ENCODE assay signal across 11 mouse cellular contexts in the genomic region with DNA sequence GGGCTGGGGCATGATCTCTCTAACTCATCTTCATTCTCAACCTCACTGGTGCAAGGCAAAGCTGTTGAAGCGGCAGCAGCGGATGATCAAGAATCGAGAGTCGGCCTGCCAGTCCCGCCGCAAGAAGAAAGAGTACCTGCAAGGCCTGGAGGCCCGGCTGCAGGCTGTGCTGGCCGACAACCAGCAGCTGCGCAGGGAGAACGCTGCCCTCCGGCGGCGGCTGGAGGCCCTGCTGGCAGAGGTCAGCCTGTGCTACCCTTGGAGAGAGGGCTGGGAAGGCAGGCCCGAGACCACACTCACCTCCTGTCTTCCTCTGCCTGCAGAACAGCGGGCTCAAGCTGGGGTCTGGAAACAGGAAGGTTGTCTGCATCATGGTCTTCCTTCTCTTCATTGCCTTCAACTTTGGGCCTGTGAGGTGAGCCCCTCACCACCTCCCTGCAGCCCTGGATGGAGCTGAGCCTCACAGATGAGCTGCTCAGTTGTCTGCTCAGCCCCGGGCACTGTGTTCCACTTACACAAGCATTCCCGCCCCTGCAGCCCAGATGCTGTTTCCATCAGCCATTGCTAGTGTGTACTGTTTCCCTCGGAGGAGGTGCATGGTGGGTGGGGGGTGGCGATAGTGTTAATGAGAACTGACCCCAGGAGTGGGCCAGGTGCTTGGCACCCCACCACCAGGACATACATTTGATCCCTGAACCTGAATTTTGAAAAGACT. TPM values are rescaled to one million over a fixed set of nuclear protein-coding genes. Genes with fewer than 3 reads are reported as not detected.
DNase-seq lines count a peak whose midpoint lies in the region; ATAC-seq lines count a peak whose summit lies in the region.
"Had no signal": no experiment of that assay in that cellular context is flagged by ENCODE, and none has a peak within 500 bp of the region (broad histone marks: within the 10 kb centered on the region; RNA-seq: fewer than 3 reads in every experiment).

No protein-coding gene starts in this region.

- no peaks in the 10 kb centered on the region for H3K27me3 ChIP-seq in limb, embryonic 11.5 days (ENCODE audit: control insufficient read depth, insufficient read depth, low read length)
- no peaks in the 10 kb centered on the region for H3K27me3 ChIP-seq in limb, embryonic 10.5 days (ENCODE audit: low read depth, poor library complexity, severe bottlenecking)
- H3K27me3 ChIP-seq: liver, embryonic 15.5 days; stomach, embryonic 15.5 days had no signal

- 53% methylated on average over 19 of the region's 19 CpGs for WGBS in limb, embryonic 11.5 days
- WGBS in limb, embryonic 10.5 days, result 54% methylated on average over 19 of the region's 19 CpGs

- H3K36me3 ChIP-seq in limb, embryonic 11.5 days (ENCODE audit: control insufficient read depth, insufficient read depth, low read length), result peaks cover 19% of the 10 kb centered on the region
- peaks cover 75% of the 10 kb centered on the region for H3K36me3 ChIP-seq in limb, embryonic 10.5 days

- no peak overlapping the region for H3K4me3 ChIP-seq in limb, embryonic 11.5 days (ENCODE audit: low read depth, low read length)
- no peak overlapping the region for H3K4me3 ChIP-seq in limb, embryonic 10.5 days
- H3K4me3 ChIP-seq: erythroblast, embryonic 14.5 days; liver, embryonic 15.5 days; stomach, embryonic 15.5 days had no signal

- DNase-seq in adrenal gland, adult 2 months, result peak; percentile 64
- DNase-seq in adrenal gland, adult 18-20 months (ENCODE audit: low spot score in 2 of 2), result no peak
- peak; percentile 62 for DNase-seq in limb, embryonic 11.5 days (ENCODE audit: low spot score)
- DNase-seq in limb, embryonic 10.5 days (ENCODE audit: low spot score), result no peak
- DNase-seq in ZHBTc4 (ENCODE audit: low read depth, low spot score), result peak; percentile 60
- DNase-seq in kidney, postnatal 36 days, result peak; percentile 56 to 84
- no peak for DNase-seq in gastrocnemius, postnatal 36 days

- intact Hi-C loops in gastrocnemius, postnatal 36 days (cut with DNase I), result loop anchor here (2.0 kb wide), 1 partner anchor 61 kb away; no protein-coding TSS in a partner anchor

- H3K27ac ChIP-seq in limb, embryonic 11.5 days (replicated peaks; ENCODE audit: low read depth, low read length), result no peak overlapping the region
- no peak overlapping the region for H3K27ac ChIP-seq in limb, embryonic 10.5 days
- H3K27ac ChIP-seq: liver, embryonic 15.5 days; stomach, embryonic 15.5 days had no signal

- peaks cover 9% of the 10 kb centered on the region; the same call in 1 of the 2 replicates for H3K4me1 ChIP-seq in limb, embryonic 11.5 days (ENCODE audit: control insufficient read depth, insufficient read depth, low read length)
- peaks cover 29% of the 10 kb centered on the region for H3K4me1 ChIP-seq in limb, embryonic 10.5 days

- no peaks in the 10 kb centered on the region for H3K9me3 ChIP-seq in limb, embryonic 11.5 days (ENCODE audit: control insufficient read depth, low read length)
- no peaks in the 10 kb centered on the region for H3K9me3 ChIP-seq in limb, embryonic 10.5 days (replicated peaks)
- H3K9me3 ChIP-seq: liver, embryonic 15.5 days; stomach, embryonic 15.5 days had no signal

- no peak overlapping the region; the same call in 1 of the 2 replicates for H3K9ac ChIP-seq in limb, embryonic 11.5 days (ENCODE audit: low read length)
- H3K9ac ChIP-seq: liver, embryonic 15.5 days; stomach, embryonic 15.5 days had no signal

- H3K4me2 ChIP-seq in limb, embryonic 11.5 days (ENCODE audit: low read depth, severe bottlenecking), result no peak overlapping the region
- H3K4me2 ChIP-seq: liver, embryonic 15.5 days; stomach, embryonic 15.5 days had no signal

- no peak for ATAC-seq in limb, embryonic 11.5 days (ENCODE audit: insufficient number of reproducible peaks, low FRiP score, low TSS enrichment, low read depth)
- no peak for ATAC-seq in monocyte, adult 5-6 weeks (replicated peaks; ENCODE audit: insufficient number of reproducible peaks, low FRiP score, low TSS enrichment, poor library complexity, severe bottlenecking)

RNA-seq across cellular contexts. Expression of a gene that starts 4.7 kb away (rescaled TPM):
- 10 to 100 TPM; 44.1 to 53.2 TPM for total RNA-seq in adrenal gland, adult 2 months (2021)
- polyA plus RNA-seq in adrenal gland, adult 2 months (2012; rRNA removed), result 114 and 118 TPM in 2 replicates
- total RNA-seq in adrenal gland, adult 18-20 months (2021), result 10 to 100 TPM; 46.5 to 48.6 TPM
- polyA plus RNA-seq in limb, embryonic 11.5 days (2014; fragmentation: Nextera tagmentation; extraction: Ambion mirVana), result 63.4 and 71.4 TPM in 2 replicates
- polyA plus RNA-seq in limb, embryonic 10.5 days (2016; fragmentation: Nextera tagmentation; extraction: Ambion mirVana), result 101 TPM in 2 replicates
- total RNA-seq in monocyte, adult 5-6 weeks (2017), result 17.4 to 26.0 TPM (median 23.4 TPM) in 3 replicates
- total RNA-seq in gastrocnemius, postnatal 36 days (2021), result 1 to 10 TPM; 5.7 to 6.6 TPM

RNA-seq across cellular contexts. Expression of a gene that starts 7.1 kb away (rescaled TPM):
- 10 to 100 TPM; 12.7 to 17.2 TPM for total RNA-seq in adrenal gland, adult 2 months (2021)
- 7.1 and 7.6 TPM in 2 replicates for polyA plus RNA-seq in adrenal gland, adult 2 months (2012; rRNA removed)
- total RNA-seq in adrenal gland, adult 18-20 months (2021), result 10 to 100 TPM; 12.8 to 17.5 TPM
- 13.1 and 19.3 TPM in 2 replicates for polyA plus RNA-seq in limb, embryonic 11.5 days (2014; fragmentation: Nextera tagmentation; extraction: Ambion mirVana)
- polyA plus RNA-seq in limb, embryonic 10.5 days (2016; fragmentation: Nextera tagmentation; extraction: Ambion mirVana), result 17.9 and 18.9 TPM in 2 replicates
- 5.6 to 15.1 TPM (median 6.4 TPM) in 3 replicates for total RNA-seq in monocyte, adult 5-6 weeks (2017)
- total RNA-seq in gastrocnemius, postnatal 36 days (2021), result 1 to 10 TPM; 6.0 to 8.2 TPM

RNA-seq across cellular contexts. Expression of a gene that starts 18.7 kb away (rescaled TPM):
- total RNA-seq in adrenal gland, adult 2 months (2021), result 10 to 100 TPM; 20.2 to 30.1 TPM
- polyA plus RNA-seq in adrenal gland, adult 2 months (2012; rRNA removed), result 23.4 and 23.6 TPM in 2 replicates
- 10 to 100 TPM; 19.8 to 25.2 TPM for total RNA-seq in adrenal gland, adult 18-20 months (2021)
- polyA plus RNA-seq in limb, embryonic 11.5 days (2014; fragmentation: Nextera tagmentation; extraction: Ambion mirVana), result not detected in 2 replicates
- not detected in 2 replicates for polyA plus RNA-seq in limb, embryonic 10.5 days (2016; fragmentation: Nextera tagmentation; extraction: Ambion mirVana)
- not detected in 3 replicates for total RNA-seq in monocyte, adult 5-6 weeks (2017)
- total RNA-seq in gastrocnemius, postnatal 36 days (2021), result 10 to 100 TPM; 33.8 to 37.0 TPM
- polyA plus RNA-seq: erythroblast, embryonic 14.5 days had no signal

RNA-seq across cellular contexts. Expression of a gene that starts 22.3 kb away (rescaled TPM):
- 10 to 100 TPM in 1 of 2 experiments, 1 to 10 TPM in 1; 9.1 to 12.8 TPM for total RNA-seq in adrenal gland, adult 2 months (2021)
- 22.1 and 32.8 TPM in 2 replicates for polyA plus RNA-seq in adrenal gland, adult 2 months (2012; rRNA removed)
- total RNA-seq in adrenal gland, adult 18-20 months (2021), result 10 to 100 TPM; 10.4 to 17.9 TPM
- 0.17 and 0.20 TPM in 2 replicates for polyA plus RNA-seq in limb, embryonic 11.5 days (2014; fragmentation: Nextera tagmentation; extraction: Ambion mirVana)
- 0.08 TPM in 1 of 2 replicates, not detected in the other for polyA plus RNA-seq in limb, embryonic 10.5 days (2016; fragmentation: Nextera tagmentation; extraction: Ambion mirVana)
- 0.29 to 1.9 TPM (median 0.75 TPM) in 3 replicates for total RNA-seq in monocyte, adult 5-6 weeks (2017)
- 1 to 10 TPM in 1 of 2 experiments, under 1 TPM in 1; 0.35 to 1.5 TPM for total RNA-seq in gastrocnemius, postnatal 36 days (2021)
- polyA plus RNA-seq: erythroblast, embryonic 14.5 days; liver, embryonic 15.5 days had no signal

RNA-seq across cellular contexts. Expression of a gene that starts 23.4 kb away (rescaled TPM):
- total RNA-seq in adrenal gland, adult 2 months (2021), result 10 to 100 TPM; 58.3 to 70.7 TPM
- polyA plus RNA-seq in adrenal gland, adult 2 months (2012; rRNA removed), result 58.5 and 102 TPM in 2 replicates
- 10 to 100 TPM; 56.9 to 71.5 TPM for total RNA-seq in adrenal gland, adult 18-20 months (2021)
- 24.8 and 26.1 TPM in 2 replicates for polyA plus RNA-seq in limb, embryonic 11.5 days (2014; fragmentation: Nextera tagmentation; extraction: Ambion mirVana)
- 21.0 and 21.6 TPM in 2 replicates for polyA plus RNA-seq in limb, embryonic 10.5 days (2016; fragmentation: Nextera tagmentation; extraction: Ambion mirVana)
- total RNA-seq in monocyte, adult 5-6 weeks (2017), result 30.4 to 67.0 TPM (median 38.4 TPM) in 3 replicates
- 10 to 100 TPM; 36.2 to 40.0 TPM for total RNA-seq in gastrocnemius, postnatal 36 days (2021)

Comparison
In these comparisons a context has a peak if more than half of its experiments do, and no peak if none do; other contexts are left out.
1. DNase-seq: peak in adrenal gland, adult 2 months (single experiment), limb, embryonic 11.5 days (single experiment), ZHBTc4 (single experiment) and kidney, postnatal 36 days (2 of 2); none in adrenal gland, adult 18-20 months (0 of 2), limb, embryonic 10.5 days (single experiment) and gastrocnemius, postnatal 36 days (0 of 2).
2. RNA of a gene that starts 18.7 kb away (total RNA-seq): 33.8 to 37.0 TPM in gastrocnemius, postnatal 36 days, 20.2 to 30.1 TPM in adrenal gland, adult 2 months and 19.8 to 25.2 TPM in adrenal gland, adult 18-20 months; not detected in monocyte, adult 5-6 weeks; every median in the first group is over 10 times any median in the second.